Mouse (Mus musculus) T-cell, adult 2 months (primary cell): ENCODE results near the gene Gm21028.
"Not testable (repeated sequence)": the region's sequence is repeated elsewhere in the genome, so short reads cannot be mapped to it uniquely, and the experiment has no call there.

Experiments used
- DNase-seq: peaks from one replicate; pipeline ENCODE4 v3.0.0; 2022; ENCODE audit warnings: low spot score

Gm21028 gene

DNA sequence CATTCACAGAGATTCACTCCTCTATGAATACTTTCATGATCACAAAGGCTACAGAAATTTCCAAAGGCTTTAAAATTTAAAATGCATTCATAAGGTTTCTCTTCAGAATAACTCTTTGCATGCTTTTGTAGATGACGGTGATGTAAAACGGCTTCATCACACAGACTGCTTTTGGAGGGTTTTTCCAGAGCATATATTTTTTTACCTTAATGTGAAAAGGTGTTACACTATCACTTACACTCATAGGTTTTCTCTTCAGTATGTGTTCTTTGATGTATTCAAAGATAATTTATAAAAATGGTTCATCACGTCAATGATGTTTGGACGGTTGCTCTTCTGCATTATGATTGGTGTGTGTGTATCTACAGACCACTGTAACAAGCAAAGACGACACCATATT is at the start of gene Gm21028:
Gene Gm21028 (minus strand): TSS at position 101 of the 400 bp plus-strand sequence.
- no peak for DNase-seq

DNA sequence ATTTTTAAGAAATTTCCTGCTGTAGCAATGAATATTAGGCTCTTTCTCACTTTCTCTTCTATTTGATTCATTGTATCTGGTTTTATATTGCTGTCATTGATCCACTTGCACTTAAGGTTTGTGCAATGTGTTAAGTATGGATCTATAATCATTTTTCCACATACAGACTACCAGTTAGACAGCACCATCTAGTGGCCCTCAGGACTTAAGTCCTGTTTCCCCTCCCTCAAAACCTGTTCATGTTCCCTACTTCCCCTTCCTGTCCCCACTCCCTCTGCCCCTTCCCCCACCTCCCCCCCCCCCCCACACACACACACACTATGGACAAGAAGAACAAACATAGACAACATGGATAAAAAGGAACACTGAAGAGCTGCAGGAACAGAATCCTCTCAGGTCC is 17.3 kb upstream of the Gm21028 start:
- DNase-seq, result not testable (repeated sequence)

DNA sequence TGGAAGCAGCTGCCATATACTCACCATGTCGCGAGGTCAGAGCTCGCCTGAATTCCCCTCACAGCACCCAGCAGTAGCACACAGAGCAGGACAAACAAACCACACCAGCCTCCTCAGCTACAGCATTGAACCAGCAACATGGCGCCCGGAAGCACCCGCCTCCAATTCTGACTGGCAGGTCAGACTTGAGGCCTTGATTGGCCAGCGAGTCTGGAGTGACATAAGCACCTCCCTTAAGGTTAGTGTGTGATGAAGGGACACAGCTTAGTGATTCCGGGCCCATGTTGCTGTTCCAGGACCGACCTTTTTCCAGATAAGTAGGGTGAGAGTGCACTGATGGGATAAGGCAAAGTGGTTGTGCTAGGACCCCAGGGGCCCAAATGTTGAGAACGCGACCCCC is 14.0 kb upstream of the Gm21028 start, which contains the start of gene Zfp977:
Gene Zfp977 (minus strand): TSS at position 135 of the 400 bp plus-strand sequence.
- not testable (repeated sequence) for DNase-seq

DNA sequence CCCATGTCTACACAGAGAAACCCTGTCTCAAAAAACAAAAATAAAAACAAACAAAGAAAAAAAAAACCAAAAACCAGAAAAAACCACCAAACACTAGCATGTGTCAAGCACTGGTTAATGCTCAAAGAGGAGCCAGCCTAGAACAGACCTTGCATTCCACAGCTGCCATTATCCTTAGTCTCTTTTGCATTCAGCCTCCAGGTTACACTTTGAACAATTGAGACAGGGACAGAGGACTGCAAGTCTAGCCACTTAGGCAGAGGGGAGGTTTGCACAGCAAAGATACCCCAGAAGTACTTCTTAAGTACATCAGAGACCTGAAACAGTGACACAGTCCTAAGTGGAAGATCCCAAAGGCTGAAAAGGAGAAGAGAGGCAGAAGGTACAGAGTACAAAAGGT is 12.9 kb upstream of the Gm21028 start:
- not testable (repeated sequence) for DNase-seq

DNA sequence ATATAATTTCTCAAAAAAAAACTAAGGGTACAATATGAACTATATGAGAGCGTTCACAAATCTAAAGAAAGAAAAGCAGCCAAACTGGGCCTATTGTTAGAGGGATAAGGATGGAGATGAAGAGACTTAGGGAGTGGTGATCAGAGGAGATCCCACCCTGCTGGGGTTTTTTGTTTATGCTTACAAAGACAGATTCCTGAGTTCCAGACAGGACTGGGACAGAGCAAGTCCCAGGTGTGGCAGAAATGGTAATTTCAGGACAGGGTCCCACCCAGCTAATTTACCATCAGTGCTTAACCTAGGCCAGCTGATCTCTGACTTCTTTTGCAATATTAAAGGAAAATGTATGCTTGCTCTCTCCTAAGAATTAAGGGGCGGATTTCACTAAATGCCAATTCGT is 26.6 kb downstream of the Gm21028 start:
- no peak for DNase-seq
